Mouse (Mus musculus): ENCODE data around the gene Ephb3. TPM values are rescaled to one million over a fixed set of nuclear protein-coding genes. Genes with fewer than 3 reads are reported as not detected.

The Ephb3 gene
- total and polyA plus RNA-seq, 2 experiments from 2014 or later: 9.5 to 20.5 TPM

GRCm38 (mm10) chr16:21210204-21210603 is 5.6 kb downstream of the Ephb3 start:
- 16% methylated on average over 5 of the region's 5 CpGs for WGBS
- Histone ChIP-seq H3K9me3 (ENCODE audit: low read length) (no peaks in the 10 kb centered on the region), H3K4me2 (ENCODE audit: low read depth, low read length, poor library complexity, severe bottlenecking) (peak overlapping the region; percentile 77), H3K4me3 (ENCODE audit: low read depth, low read length) (peak overlapping the region; percentile 41), H3K27ac (ENCODE audit: low read depth, low read length) (peak overlapping the region; percentile 60), H3K4me1 (ENCODE audit: insufficient read depth, low read length) (peaks cover 6% of the 10 kb centered on the region; the same call in 1 of the 2 replicates), H3K27me3 (ENCODE audit: insufficient read depth, low read length) (no peaks in the 10 kb centered on the region), H3K36me3 (ENCODE audit: insufficient read depth, low read length) (0 out of 2 replicates have a peak, but pooled peaks cover 4% of the 10 kb centered on the region), H3K9ac (replicated peaks; ENCODE audit: low read length, poor library complexity, severe bottlenecking) (peak overlapping the region; percentile 56; the same call in 1 of the 2 replicates)
- no peak for DNase-seq (ENCODE audit: low spot score)
- no peak for ATAC-seq (ENCODE audit: low FRiP score)
- 0 out of 2 replicates have a peak, but pooled peaks have one; percentile 5 for TF ChIP-seq CTCF (IDR thresholded peaks at IDR 0.05)

DNA sequence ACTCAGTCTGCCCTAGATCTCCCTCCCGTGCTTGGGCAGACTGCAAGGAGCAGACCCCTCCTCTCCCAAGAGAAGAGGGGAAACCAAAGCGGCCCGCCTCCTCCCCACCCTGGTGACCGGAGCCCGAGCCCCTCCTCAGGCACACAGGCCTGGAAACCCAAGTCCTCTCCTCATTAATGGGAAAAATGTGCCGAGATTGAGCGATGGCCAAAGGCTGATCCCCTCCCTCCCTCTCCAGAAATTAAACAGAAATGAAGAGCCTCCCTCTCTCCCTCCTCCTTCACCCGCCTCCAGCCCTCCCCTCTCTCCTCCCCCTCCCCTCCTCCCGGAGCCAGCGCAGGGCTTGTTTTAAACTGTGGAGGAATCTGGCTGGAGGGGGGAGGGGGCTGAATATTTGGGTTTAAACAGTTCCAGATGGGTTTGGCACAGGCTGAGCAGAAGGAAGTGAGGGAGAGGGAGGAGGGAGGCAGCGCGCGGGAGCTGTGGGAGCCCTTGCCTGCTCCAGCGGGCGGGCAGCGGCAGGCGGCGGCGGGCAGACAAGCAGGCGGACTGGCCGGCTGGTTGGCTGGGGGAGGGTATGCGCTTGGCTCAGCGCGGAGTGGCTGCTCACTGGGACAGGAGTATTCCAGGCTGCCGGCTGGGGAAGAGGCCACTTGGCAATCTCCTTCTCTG is 6.2 kb downstream of the Ephb3 start:
- H3K9ac ChIP-seq (replicated peaks; ENCODE audit: low read length, poor library complexity, severe bottlenecking): peak overlapping the region; percentile 56
- no peaks in the 10 kb centered on the region for H3K27me3 ChIP-seq (ENCODE audit: insufficient read depth, low read length)
- H3K9me3 ChIP-seq (ENCODE audit: low read length): no peaks in the 10 kb centered on the region
- 2% methylated on average over 15 of the region's 25 CpGs for WGBS
- H3K36me3 ChIP-seq (ENCODE audit: insufficient read depth, low read length): 0 out of 2 replicates have a peak, but pooled peaks cover 4% of the 10 kb centered on the region
- TF ChIP-seq CTCF (IDR thresholded peaks at IDR 0.05): peak; percentile 33; the same call in 1 of the 2 replicates
- DNase-seq (ENCODE audit: low spot score) (peak; percentile 92), ATAC-seq (ENCODE audit: low FRiP score) (peak; percentile 85)
- peak overlapping the region; percentile 60 for H3K27ac ChIP-seq (ENCODE audit: low read depth, low read length)
- H3K4me2 ChIP-seq (ENCODE audit: low read depth, low read length, poor library complexity, severe bottlenecking): peak overlapping the region; percentile 77
- H3K4me3 ChIP-seq (ENCODE audit: low read depth, low read length): peak overlapping the region; percentile 41
- peaks cover 7% of the 10 kb centered on the region for H3K4me1 ChIP-seq (ENCODE audit: insufficient read depth, low read length)

- no peak for TF ChIP-seq CTCF (IDR thresholded peaks at IDR 0.05)
- Histone ChIP-seq H3K4me3 (ENCODE audit: low read depth, low read length) (peak overlapping the region; percentile 41), H3K4me1 (ENCODE audit: insufficient read depth, low read length) (peaks cover 14% of the 10 kb centered on the region), H3K27ac (ENCODE audit: low read depth, low read length) (peak overlapping the region; percentile 60), H3K9me3 (ENCODE audit: low read length) (no peaks in the 10 kb centered on the region), H3K36me3 (ENCODE audit: insufficient read depth, low read length) (0 out of 2 replicates have a peak, but pooled peaks cover 4% of the 10 kb centered on the region), H3K4me2 (ENCODE audit: low read depth, low read length, poor library complexity, severe bottlenecking) (peak overlapping the region; percentile 77), H3K27me3 (ENCODE audit: insufficient read depth, low read length) (no peaks in the 10 kb centered on the region), H3K9ac (replicated peaks; ENCODE audit: low read length, poor library complexity, severe bottlenecking) (peak overlapping the region; percentile 56; the same call in 1 of the 2 replicates)
- 31% methylated on average over 4 of the region's 4 CpGs for WGBS
- no peak for ATAC-seq (ENCODE audit: low FRiP score)
- no peak for DNase-seq (ENCODE audit: low spot score)
Observed at GRCm38 (mm10) chr16:21211501-21211900, 6.9 kb downstream of the Ephb3 start.

- DNase-seq (ENCODE audit: low spot score) (no peak), ATAC-seq (ENCODE audit: low FRiP score) (no peak)
- H3K27ac ChIP-seq (ENCODE audit: low read depth, low read length): no peak overlapping the region
- TF ChIP-seq CTCF (IDR thresholded peaks at IDR 0.05): no peak
- no peaks in the 10 kb centered on the region for H3K9me3 ChIP-seq (ENCODE audit: low read length)
- H3K27me3 ChIP-seq (ENCODE audit: insufficient read depth, low read length): no peaks in the 10 kb centered on the region
- H3K4me2 ChIP-seq (ENCODE audit: low read depth, low read length, poor library complexity, severe bottlenecking): no peak overlapping the region
- WGBS: 4% methylated on average over 1 of the region's 1 CpGs
- H3K4me1 ChIP-seq (ENCODE audit: insufficient read depth, low read length): peaks cover 18% of the 10 kb centered on the region
- no peak overlapping the region for H3K4me3 ChIP-seq (ENCODE audit: low read depth, low read length)
- H3K9ac ChIP-seq (replicated peaks; ENCODE audit: low read length, poor library complexity, severe bottlenecking): no peak overlapping the region
- H3K36me3 ChIP-seq (ENCODE audit: insufficient read depth, low read length): 0 out of 2 replicates have a peak, but pooled peaks cover 4% of the 10 kb centered on the region
Observed at GRCm38 (mm10) chr16:21212369-21212768, 7.8 kb downstream of the Ephb3 start.

DNA sequence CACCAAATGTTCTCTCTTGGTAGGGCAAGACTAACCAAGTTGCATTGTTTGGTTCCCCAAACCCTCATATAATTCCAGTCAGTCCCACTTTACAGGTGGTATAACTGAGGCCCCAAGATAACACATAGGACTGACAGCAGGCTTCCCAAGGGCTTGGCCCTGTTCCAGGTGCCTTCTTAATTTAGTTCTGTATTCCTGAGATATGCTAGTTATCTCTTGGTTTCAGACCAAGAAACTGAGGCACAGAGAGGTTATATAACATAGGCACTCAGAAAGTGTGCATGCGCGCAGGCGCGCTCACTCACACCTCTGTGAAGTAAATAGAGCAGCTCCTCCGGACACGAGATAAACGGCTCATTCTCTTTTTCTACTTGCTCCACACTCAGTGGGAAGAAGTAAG is 9.4 kb downstream of the Ephb3 start:
- 98% methylated on average over 7 of the region's 7 CpGs for WGBS
- Histone ChIP-seq H3K4me1 (ENCODE audit: insufficient read depth, low read length) (peaks cover 17% of the 10 kb centered on the region), H3K27ac (ENCODE audit: low read depth, low read length) (no peak overlapping the region), H3K4me2 (ENCODE audit: low read depth, low read length, poor library complexity, severe bottlenecking) (no peak overlapping the region), H3K4me3 (ENCODE audit: low read depth, low read length) (no peak overlapping the region), H3K9me3 (ENCODE audit: low read length) (no peaks in the 10 kb centered on the region), H3K27me3 (ENCODE audit: insufficient read depth, low read length) (no peaks in the 10 kb centered on the region), H3K36me3 (ENCODE audit: insufficient read depth, low read length) (peaks cover 16% of the 10 kb centered on the region), H3K9ac (replicated peaks; ENCODE audit: low read length, poor library complexity, severe bottlenecking) (no peak overlapping the region)
- no peak for DNase-seq (ENCODE audit: low spot score)
- TF ChIP-seq CTCF (IDR thresholded peaks at IDR 0.05): no peak
- ATAC-seq (ENCODE audit: low FRiP score): no peak

GRCm38 (mm10) chr16:21214803-21215202 is 10.2 kb downstream of the Ephb3 start:
- peaks cover 16% of the 10 kb centered on the region for H3K4me1 ChIP-seq (ENCODE audit: insufficient read depth, low read length)
- H3K4me3 ChIP-seq (ENCODE audit: low read depth, low read length): no peak overlapping the region
- H3K27ac ChIP-seq (ENCODE audit: low read depth, low read length): no peak overlapping the region
- TF ChIP-seq CTCF (IDR thresholded peaks at IDR 0.05): no peak
- ATAC-seq (ENCODE audit: low FRiP score): no peak
- no peaks in the 10 kb centered on the region for H3K27me3 ChIP-seq (ENCODE audit: insufficient read depth, low read length)
- DNase-seq (ENCODE audit: low spot score): no peak
- peaks cover 22% of the 10 kb centered on the region for H3K36me3 ChIP-seq (ENCODE audit: insufficient read depth, low read length)
- H3K9me3 ChIP-seq (ENCODE audit: low read length): no peaks in the 10 kb centered on the region
- no peak overlapping the region for H3K9ac ChIP-seq (replicated peaks; ENCODE audit: low read length, poor library complexity, severe bottlenecking)
- WGBS: 83% methylated on average over 17 of the region's 17 CpGs
- H3K4me2 ChIP-seq (ENCODE audit: low read depth, low read length, poor library complexity, severe bottlenecking): no peak overlapping the region
